Mouse (Mus musculus) right cerebral cortex, adult 18-20 months (tissue): ENCODE data around the gene Rffl.

Experiments used
- DNase-seq: peaks from one replicate; pipeline ENCODE4 v3.0.0; 2022; ENCODE audit warnings: mixed read lengths

The Rffl gene

GRCm38 (mm10) chr11:82763261-82763660 is 107.7 kb downstream of the Rffl start:
- no peak for DNase-seq

GRCm38 (mm10) chr11:82762286-82762829 is 108.7 kb downstream of the Rffl start:
- no peak for DNase-seq

GRCm38 (mm10) chr11:82755919-82756318 is 115.1 kb downstream of the Rffl start:
- no peak for DNase-seq
